Mouse (Mus musculus) kidney, postnatal 0 days (tissue): ENCODE measurements around the gene Slc28a1. TPM values are rescaled to one million over a fixed set of nuclear protein-coding genes. Genes with fewer than 3 reads are reported as not detected.
A peak's percentile ranks its signal among the peaks of the same experiment; 100 is the strongest.
"Not testable (repeated sequence)": the region's sequence is repeated elsewhere in the genome, so short reads cannot be mapped to it uniquely, and the experiment has no call there.

Experiments
- ATAC-seq: fragments of 200-750 bp; cut with Nextera tagmentation; replicated peaks from 2 replicates; pipeline ENCODE4 v1.8.0; 2017; ENCODE audit warnings: low read depth, moderate number of reproducible peaks, moderate TSS enrichment, moderate library complexity; ENCODE audit not compliant: low FRiP score
- DNase-seq: peaks from one replicate; pipeline ENCODE4 v3.0.0-alpha.2; 2016; ENCODE audit warnings: low spot score
- H3K27ac ChIP-seq: fragments of 300-500 bp; sonication (generic); 2 replicates; pipeline ENCODE4 v1.5.1; 2014; ENCODE audit warnings: mild to moderate bottlenecking
- H3K27me3 ChIP-seq: fragments of 300-500 bp; sonication (generic); 2 replicates; pipeline ENCODE4 v1.6.1; 2014; ENCODE audit warnings: low read length, mixed read lengths; ENCODE audit not compliant: insufficient read depth
- H3K36me3 ChIP-seq: fragments of 300-500 bp; sonication (generic); 2 replicates; pipeline ENCODE4 v1.6.1; 2014; ENCODE audit warnings: low read length, mixed read lengths; ENCODE audit not compliant: insufficient read depth
- H3K4me1 ChIP-seq: fragments of 300-500 bp; sonication (generic); replicated peaks from 2 replicates; pipeline ENCODE4 v1.6.1; 2014; ENCODE audit warnings: antibody characterized with exemption, low read length, mixed read lengths; ENCODE audit not compliant: insufficient read depth
- H3K4me2 ChIP-seq: fragments of 300-500 bp; sonication (generic); 2 replicates; pipeline ENCODE4 v1.6.1; 2014; ENCODE audit warnings: mild to moderate bottlenecking, low read length, moderate library complexity, mixed read lengths
- H3K4me3 ChIP-seq: fragments of 300-500 bp; sonication (generic); replicated peaks from 2 replicates; pipeline ENCODE4 v1.5.1; 2014; ENCODE audit warnings: low read depth, low read length
- H3K9ac ChIP-seq: fragments of 300-500 bp; sonication (generic); 2 replicates; pipeline ENCODE4 v1.6.1; 2014; ENCODE audit warnings: low read depth, low read length
- H3K9me3 ChIP-seq: fragments of 300-500 bp; sonication (generic); replicated peaks from 2 replicates; pipeline ENCODE4 v1.6.1; 2016; ENCODE audit warnings: low read length, inconsistent platforms, mixed read lengths
- CTCF ChIP-seq: IDR thresholded peaks from 2 replicates; pipeline ENCODE4 v1.5.1; 2016; ENCODE audit warnings: antibody characterized with exemption, low read depth, mild to moderate bottlenecking, moderate library complexity
- WGBS: fragments of 180-500 bp; shearing (Covaris S2); extraction: QIAGEN DNeasy Blood & Tissue Kit; methylation state at CpG from one replicate; pipeline ENCODE4 v1.1.7; 2014; 5-methylcytosine and 5-hydroxymethylcytosine counted together
- polyA plus RNA-seq: library from polyadenylated mRNA; unstranded; fragments of >200 nt; fragmentation: Nextera tagmentation; extraction: Ambion mirVana; gene quantifications from 2 replicates; pipeline ENCODE4 v1.2.1, GENCODE M21; 2015

Slc28a1 gene
- polyA plus RNA-seq, 1 experiment from 2014 or later: 1.3 TPM

DNA sequence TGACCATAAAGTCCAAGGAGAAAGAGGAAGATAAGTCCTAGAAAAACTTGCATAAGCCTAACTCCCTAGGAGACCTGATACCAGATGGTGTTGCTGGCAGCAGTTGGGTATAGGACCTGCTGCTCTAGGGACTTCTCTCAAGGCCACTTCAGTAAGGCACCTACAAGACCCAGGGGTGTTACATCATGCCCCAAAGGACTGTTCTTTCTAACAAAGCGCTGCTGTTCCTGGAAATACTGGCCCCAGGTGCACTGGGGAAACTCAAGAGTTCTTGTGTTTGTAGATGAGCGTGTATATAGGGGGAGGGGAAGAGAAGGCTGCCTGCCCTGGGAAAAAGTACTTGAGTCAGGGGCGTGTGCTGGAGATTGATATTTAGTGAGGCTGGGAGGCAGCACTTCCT is 82.2 kb downstream of the Slc28a1 start:
- no peak overlapping the region for H3K27ac ChIP-seq
- 63% methylated on average over 3 of the region's 3 CpGs for WGBS
- no peak overlapping the region for H3K4me2 ChIP-seq
- no peak for DNase-seq
- H3K4me3 ChIP-seq: no peak overlapping the region
- peaks cover 12% of the 10 kb centered on the region; the same call in 1 of the 2 replicates for H3K4me1 ChIP-seq
- no peaks in the 10 kb centered on the region for H3K9me3 ChIP-seq
- no peaks in the 10 kb centered on the region for H3K27me3 ChIP-seq
- H3K9ac ChIP-seq: no peak overlapping the region
- ATAC-seq: no peak
- no peaks in the 10 kb centered on the region for H3K36me3 ChIP-seq
- no peak for TF ChIP-seq CTCF

DNA sequence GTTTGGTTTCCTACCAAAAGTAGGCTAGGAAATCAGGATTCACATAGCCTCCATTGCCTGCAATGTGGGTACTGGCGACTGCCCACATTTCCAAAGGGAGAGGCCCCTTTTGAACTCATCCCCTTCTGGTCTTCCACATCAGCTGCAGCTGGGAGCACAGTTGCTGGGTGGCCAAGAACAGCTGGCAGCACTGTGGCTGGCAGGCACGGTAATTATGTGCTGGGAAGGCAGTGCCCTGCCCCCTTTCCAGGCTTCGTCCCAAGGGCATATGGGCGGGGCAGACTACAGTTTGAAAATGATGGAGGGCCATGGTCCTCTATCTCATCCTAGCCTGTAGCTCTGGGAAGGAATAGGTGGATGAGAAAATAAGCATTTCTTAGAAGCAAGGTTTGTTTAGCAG is 83.9 kb downstream of the Slc28a1 start:
- Histone ChIP-seq H3K4me1 (peaks cover 12% of the 10 kb centered on the region; the same call in 1 of the 2 replicates), H3K36me3 (no peaks in the 10 kb centered on the region), H3K4me3 (no peak overlapping the region), H3K4me2 (no peak overlapping the region), H3K27ac (no peak overlapping the region), H3K9ac (no peak overlapping the region), H3K27me3 (no peaks in the 10 kb centered on the region), H3K9me3 (no peaks in the 10 kb centered on the region)
- ATAC-seq: peak; percentile 40; the same call in 1 of the 2 replicates
- no peak for TF ChIP-seq CTCF
- DNase-seq: no peak
- WGBS: 30% methylated on average over 4 of the region's 4 CpGs

DNA sequence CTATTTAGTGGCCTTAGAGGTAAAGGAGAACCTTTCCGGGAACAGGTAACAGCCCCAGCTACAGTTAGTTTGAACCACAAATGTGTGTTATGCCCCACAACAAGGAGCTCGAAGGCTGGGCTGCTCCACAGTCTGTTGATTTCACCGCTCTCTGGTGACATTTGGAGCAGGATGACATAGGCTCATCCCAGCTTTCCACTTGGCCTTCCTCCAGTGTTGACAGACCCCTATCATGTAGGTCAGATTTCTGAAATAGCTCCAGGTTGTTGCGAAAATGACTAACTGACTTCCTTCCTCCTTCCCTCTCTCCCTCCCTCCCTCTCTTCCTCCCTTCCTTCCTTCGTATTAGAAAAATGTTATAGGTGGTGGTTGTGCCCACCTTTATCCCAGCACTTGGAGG is 84.5 kb downstream of the Slc28a1 start:
- 22% methylated on average over 5 of the region's 5 CpGs for WGBS
- Histone ChIP-seq H3K27me3 (no peaks in the 10 kb centered on the region), H3K27ac (no peak overlapping the region), H3K4me1 (peaks cover 12% of the 10 kb centered on the region; the same call in 1 of the 2 replicates), H3K4me3 (no peak overlapping the region), H3K36me3 (no peaks in the 10 kb centered on the region), H3K4me2 (0 out of 2 replicates have a peak overlapping the region, but pooled peaks have one; percentile 14), H3K9me3 (no peaks in the 10 kb centered on the region), H3K9ac (no peak overlapping the region)
- TF ChIP-seq CTCF: no peak
- DNase-seq (peak; percentile 13), ATAC-seq (no peak)

DNA sequence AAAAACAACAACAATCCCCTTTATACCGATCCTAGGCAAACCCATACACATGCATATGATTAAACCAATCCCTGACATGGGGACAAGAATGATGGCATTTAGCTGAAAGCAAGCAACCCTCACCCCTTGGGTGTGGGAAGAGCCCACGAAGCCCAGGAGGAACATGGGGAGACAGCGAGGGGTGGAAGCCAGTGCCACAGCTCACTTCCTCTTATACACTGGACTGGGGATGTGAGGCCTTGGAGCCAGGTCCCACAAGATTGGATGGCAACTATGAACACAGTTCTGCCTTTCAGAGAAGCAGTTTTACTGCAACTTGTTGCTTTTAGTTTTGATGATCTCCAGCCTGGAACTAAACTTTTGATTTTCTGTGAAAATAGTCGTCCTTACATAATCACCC is 85.2 kb downstream of the Slc28a1 start:
- Histone ChIP-seq H3K4me1 (peaks cover 12% of the 10 kb centered on the region; the same call in 1 of the 2 replicates), H3K9ac (no peak overlapping the region), H3K4me3 (no peak overlapping the region), H3K36me3 (no peaks in the 10 kb centered on the region), H3K27ac (no peak overlapping the region), H3K27me3 (no peaks in the 10 kb centered on the region), H3K4me2 (no peak overlapping the region), H3K9me3 (no peaks in the 10 kb centered on the region)
- WGBS: 31% methylated on average over 4 of the region's 4 CpGs
- no peak for DNase-seq
- TF ChIP-seq CTCF: no peak
- no peak for ATAC-seq

DNA sequence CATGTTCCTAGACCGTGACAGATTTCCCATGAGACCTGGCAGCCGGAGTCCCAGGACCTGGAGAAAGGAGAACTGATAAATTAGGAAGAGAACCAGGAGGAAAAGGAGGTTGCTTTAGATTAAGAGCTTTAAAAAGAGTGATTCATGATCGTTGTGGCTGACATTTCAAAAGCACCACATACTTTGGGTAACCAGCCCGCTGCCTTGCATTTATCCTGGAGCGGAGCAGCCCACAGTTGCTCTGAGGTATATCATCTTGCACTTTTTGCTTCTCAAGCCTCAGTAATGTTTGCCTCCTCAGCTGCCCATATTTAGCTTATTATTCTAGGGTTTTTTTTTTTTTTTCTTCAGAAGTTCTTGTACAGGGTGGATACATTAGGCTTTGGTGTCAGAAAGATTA is 87.8 kb downstream of the Slc28a1 start:
- Histone ChIP-seq H3K27ac (no peak overlapping the region), H3K4me3 (no peak overlapping the region), H3K9me3 (no peaks in the 10 kb centered on the region), H3K36me3 (no peaks in the 10 kb centered on the region), H3K27me3 (no peaks in the 10 kb centered on the region), H3K4me2 (no peak overlapping the region), H3K9ac (no peak overlapping the region), H3K4me1 (peaks cover 12% of the 10 kb centered on the region; the same call in 1 of the 2 replicates)
- no peak for TF ChIP-seq CTCF
- ATAC-seq (no peak), DNase-seq (peak; percentile 58)
- 23% methylated on average over 5 of the region's 5 CpGs for WGBS

DNA sequence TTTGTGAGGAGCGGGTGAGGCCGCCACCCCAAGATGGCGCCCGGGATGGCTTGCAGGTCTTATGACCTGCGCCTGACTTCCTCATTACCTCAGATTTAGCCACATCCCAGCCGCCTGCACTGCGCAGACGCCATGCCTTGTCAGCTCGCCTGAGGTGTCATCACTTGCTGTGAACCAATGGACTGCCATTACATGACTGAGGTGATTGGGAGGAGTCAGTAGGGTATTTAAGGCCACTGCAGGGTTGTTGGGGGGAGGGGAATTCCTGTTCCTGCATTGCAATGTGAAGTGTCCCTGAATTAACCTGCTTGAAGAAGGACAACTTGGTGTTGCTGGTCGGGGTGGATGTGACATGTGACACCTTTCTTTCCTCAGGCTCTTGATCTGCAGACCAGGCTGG is 89.0 kb downstream of the Slc28a1 start:
- not testable (repeated sequence) for H3K27me3 ChIP-seq, H3K4me3 ChIP-seq, ATAC-seq, H3K4me1 ChIP-seq, H3K9ac ChIP-seq, H3K36me3 ChIP-seq, H3K27ac ChIP-seq, H3K9me3 ChIP-seq, DNase-seq, H3K4me2 ChIP-seq
- WGBS: 91% methylated on average over 10 of the region's 10 CpGs

DNA sequence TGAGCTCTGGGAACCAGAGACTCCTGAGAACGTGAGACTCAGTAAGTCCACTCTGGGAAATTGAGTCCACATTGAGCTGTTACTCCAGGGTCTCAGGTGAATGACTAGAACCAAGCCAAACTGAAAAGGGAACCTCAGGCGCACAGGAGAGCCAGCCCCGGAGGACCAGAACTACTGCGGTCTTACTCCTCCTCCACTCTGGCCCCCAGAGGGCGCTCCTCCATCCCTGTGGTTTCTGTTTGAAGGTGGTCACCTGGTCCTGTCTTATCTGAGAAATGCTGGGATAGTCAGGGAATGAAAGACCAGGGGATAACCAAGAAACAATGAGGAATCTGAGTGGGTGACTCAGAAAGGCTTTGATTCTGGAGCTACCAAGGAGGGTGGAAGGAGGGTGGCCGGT is 94.3 kb downstream of the Slc28a1 start:
- DNase-seq (peak; percentile 72), ATAC-seq (no peak)
- Histone ChIP-seq H3K36me3 (no peaks in the 10 kb centered on the region), H3K9me3 (no peaks in the 10 kb centered on the region), H3K9ac (no peak overlapping the region), H3K27ac (no peak overlapping the region), H3K4me1 (peaks cover 5% of the 10 kb centered on the region), H3K4me3 (no peak overlapping the region), H3K4me2 (no peak overlapping the region), H3K27me3 (no peaks in the 10 kb centered on the region)
- peak; percentile 89 for TF ChIP-seq CTCF
- 20% methylated on average over 6 of the region's 6 CpGs for WGBS
